Mouse (Mus musculus) right cerebral cortex, postnatal 36 days (tissue): ENCODE data around the gene Inha.

ENCODE experiments used
- DNase-seq, 2 experiments: peaks; one replicate each; pipeline ENCODE4 v3.0.0; 2022; ENCODE audit warnings: low spot score in 2 of 2, mixed read lengths in 1 of 2

Inha gene

DNA sequence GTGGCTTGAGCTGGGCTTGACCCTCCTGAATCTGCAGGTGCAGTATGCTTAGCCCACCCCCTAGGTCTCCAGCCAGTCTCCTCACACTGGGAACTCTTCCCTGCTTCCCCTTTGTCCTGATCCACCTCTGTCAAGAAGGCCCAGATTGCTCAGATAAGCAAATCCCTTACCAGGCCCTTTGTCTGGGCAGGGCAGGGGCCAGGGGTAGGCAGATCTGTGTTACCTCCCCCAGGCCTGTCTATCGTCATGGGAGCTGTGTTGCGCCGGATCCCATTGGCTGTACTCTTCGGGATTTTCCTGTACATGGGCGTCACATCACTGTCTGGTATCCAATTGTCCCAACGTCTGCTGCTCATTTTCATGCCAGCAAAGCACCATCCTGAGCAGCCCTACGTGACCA is 50.2 kb downstream of the Inha start:
- no peak for DNase-seq

- no peak for DNase-seq
Observed at GRCm38 (mm10) chr1:75558388-75559178, 51.7 kb downstream of the Inha start.

DNA sequence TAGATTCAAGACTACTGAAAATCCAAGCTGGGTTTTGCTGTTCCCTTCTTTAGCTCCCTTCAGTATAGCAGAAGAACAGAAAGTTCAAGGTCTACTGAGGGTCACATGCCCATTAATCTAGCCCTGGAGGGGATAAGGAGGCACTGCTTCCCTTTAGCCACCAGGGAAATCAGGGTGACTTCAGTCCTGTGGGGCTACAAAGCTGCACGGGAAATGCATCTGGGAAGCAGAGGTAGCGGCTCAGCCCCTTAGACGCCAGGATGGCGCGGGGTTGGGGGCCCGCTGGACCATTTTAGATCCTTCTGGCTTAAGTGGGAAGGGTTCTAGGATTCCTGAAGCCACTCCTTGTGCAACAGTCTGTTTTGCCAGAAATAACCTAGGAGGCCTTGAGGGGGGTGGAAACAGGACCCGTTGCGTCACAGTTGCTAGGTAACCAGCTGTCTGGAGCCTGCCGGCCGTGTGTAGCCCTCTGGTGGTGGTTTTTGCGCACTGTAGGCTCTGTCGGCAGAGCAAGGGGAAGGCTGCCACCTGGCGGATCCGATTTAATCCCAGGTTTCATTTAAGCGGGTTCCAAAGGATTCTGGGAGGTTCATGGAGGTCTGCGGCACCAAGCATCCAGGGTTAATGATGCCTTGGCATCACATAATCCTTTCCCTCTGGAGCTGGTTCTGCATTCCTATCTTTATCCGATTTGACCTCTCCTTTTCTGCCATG is 52.5 kb downstream of the Inha start:
- DNase-seq = peak; percentile 93 to 94
